Mouse (Mus musculus) stomach, postnatal 0 days (tissue): Measurements from ENCODE around the gene Lmod2.

Source experiments
- CTCF ChIP-seq: IDR thresholded peaks from 2 replicates; pipeline ENCODE4 v1.5.1; 2016; ENCODE audit warnings: antibody characterized with exemption, low read depth, mild to moderate bottlenecking, moderate library complexity
- EP300 ChIP-seq: optimal IDR thresholded peaks from 2 replicates; pipeline ENCODE3; 2016; ENCODE audit warnings: antibody characterized with exemption

DNA sequence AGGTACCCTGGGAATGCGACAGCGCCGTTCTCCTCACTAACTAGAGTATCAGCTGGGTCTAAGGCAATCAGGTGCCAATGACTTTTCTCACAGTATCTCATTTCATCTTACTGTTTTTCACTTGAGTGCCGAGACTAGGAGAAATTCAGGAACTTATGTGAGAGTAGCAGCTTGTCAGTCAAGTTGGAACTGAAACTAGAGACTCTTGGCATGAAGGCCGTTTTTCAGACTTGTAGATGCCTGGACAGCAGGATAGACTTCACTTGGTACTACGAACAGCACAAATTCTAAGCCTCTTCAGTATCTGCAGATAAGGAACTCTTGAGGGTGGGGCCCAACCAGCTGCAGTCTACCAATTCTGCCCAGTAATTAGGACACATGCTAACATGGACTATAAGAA, 2.6 kb downstream of the Lmod2 start:
- TF ChIP-seq CTCF (no peak), EP300 (no peak)
